Mouse (Mus musculus): Measurements from ENCODE around the gene Ankrd26. TPM values are rescaled to one million over a fixed set of nuclear protein-coding genes. Genes with fewer than 3 reads are reported as not detected.
"Not testable (repeated sequence)": the region's sequence is repeated elsewhere in the genome, so short reads cannot be mapped to it uniquely, and the experiment has no call there.

Gene Ankrd26
- total RNA-seq (2021), result 10 to 100 TPM; 10.1 to 10.2 TPM
- long read RNA-seq, full-length matches to known transcripts, result 2 of 4 reads
- long read RNA-seq, partial matches to known transcripts, result 0 of 4 reads
- long read RNA-seq, other reads (novel, unspliced or antisense), result 2 of 4 reads

DNA sequence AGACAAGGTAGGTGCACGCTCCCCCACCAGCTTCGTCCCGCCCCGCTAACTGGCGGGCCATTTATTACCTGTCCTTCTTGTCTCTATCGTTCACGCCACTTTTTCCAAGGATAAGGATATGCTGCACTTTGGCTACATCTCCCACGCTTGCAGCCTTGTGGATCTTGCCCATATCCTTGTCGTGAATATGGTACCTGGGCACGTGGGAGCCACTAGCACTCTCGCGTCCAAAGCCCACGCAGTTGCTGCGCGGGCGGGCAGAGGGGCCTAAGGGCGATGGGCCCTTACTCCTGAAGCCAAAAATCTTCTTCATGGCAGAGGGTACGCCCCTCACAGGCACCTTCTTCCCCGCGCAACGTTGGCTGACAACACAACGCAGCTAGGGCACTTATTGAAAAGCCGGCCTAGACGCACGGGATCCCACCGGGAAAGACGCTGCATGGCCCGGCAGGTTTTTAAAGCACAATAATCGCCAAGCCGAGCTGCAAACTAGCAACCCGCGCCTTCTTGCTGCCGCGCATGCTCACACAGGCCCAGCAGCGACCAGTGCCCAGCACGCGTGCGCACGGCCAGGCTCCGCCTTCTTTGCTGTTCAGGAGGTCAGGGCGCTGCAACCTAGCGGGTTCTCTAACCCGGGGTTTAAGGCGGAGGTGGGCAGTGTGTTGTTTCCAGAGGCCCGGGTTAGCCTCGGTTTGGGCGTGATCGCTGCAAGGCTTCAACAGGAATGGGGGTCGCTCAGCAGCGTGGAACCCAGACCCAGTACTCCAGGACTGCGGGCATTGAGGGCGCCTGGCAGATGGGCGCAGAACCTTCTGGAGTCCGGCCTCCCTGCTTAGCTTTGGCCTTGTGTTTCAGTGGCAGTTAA, at the start of gene Ankrd26:
Gene Ankrd26 (minus strand): TSS at position 482 of the 865 bp plus-strand sequence.
- DNase-seq (ENCODE audit: low spot score in 2 of 2), result peak; percentile 87 to 95

DNA sequence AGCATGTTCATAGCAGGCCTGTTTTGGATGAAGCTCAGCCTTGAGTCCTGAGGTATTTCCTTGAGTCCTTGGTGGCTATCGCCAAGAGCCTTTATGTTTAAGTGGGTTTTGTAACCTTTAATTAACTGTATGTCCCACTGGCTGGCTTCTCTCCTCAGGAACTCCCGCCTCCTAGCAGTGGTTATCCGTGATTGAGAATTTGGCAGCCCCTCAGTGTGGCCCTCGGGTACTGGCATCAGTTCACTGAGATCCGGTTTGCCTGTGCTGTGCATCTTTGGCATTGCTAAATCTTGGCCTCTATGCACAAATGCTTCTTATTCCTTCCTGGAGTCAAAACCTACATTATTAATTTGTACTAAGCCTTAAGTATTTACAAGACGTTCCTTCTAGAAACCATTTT, 46.9 kb upstream of the Ankrd26 start:
- no peak for DNase-seq (ENCODE audit: low spot score in 2 of 2)

DNA sequence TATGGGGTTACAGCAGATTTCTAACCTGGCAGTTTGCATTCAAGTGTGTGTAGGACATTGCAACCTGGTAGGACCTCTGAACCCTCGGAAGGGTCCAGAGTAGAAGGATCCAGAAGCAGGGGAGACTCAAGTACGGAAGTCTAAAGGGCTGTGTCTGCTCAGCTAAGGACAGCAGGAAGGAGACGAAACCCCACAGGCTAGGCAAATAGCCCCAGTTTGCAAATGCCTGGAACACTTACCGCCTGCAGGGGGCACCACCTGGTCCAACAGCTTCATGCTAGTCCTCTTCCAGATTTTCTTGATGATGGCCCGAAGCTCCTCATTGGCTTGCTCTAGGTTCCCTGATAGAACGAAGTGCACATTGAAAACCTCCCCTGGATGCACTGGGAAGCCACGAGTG, 43.9 kb upstream of the Ankrd26 start:
- DNase-seq (ENCODE audit: low spot score in 2 of 2), result no peak

GRCm38 (mm10) chr6:118603825-118604224, 41.8 kb upstream of the Ankrd26 start:
- DNase-seq (ENCODE audit: low spot score in 2 of 2), result no peak

DNA sequence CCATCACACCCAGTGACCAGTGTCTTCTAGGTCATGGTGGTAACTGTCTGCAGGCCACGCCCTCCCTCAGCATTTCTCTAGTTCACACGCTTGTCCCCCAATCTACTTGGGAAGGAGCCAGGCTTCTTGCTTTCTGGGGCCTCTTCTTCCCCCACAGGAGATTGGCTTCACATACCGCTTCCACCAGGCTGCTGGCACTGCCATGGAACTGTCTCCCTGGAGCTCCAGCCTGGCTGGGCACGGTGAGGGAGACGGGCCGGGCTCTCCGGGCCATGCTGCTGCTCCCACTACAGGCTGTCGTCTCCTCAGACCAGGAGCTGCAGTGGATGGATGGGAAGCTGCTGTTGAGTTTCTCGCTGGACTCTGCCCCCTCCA, 33.6 kb upstream of the Ankrd26 start:
- DNase-seq (ENCODE audit: low spot score in 2 of 2), result no peak

GRCm38 (mm10) chr6:118594833-118595680, 33.0 kb upstream of the Ankrd26 start:
- DNase-seq (ENCODE audit: low spot score in 2 of 2), result no peak

- DNase-seq (ENCODE audit: low spot score in 2 of 2), result no peak
These were observed 32.0 kb upstream of the Ankrd26 start for GRCm38 (mm10) chr6:118594070-118594469.

DNA sequence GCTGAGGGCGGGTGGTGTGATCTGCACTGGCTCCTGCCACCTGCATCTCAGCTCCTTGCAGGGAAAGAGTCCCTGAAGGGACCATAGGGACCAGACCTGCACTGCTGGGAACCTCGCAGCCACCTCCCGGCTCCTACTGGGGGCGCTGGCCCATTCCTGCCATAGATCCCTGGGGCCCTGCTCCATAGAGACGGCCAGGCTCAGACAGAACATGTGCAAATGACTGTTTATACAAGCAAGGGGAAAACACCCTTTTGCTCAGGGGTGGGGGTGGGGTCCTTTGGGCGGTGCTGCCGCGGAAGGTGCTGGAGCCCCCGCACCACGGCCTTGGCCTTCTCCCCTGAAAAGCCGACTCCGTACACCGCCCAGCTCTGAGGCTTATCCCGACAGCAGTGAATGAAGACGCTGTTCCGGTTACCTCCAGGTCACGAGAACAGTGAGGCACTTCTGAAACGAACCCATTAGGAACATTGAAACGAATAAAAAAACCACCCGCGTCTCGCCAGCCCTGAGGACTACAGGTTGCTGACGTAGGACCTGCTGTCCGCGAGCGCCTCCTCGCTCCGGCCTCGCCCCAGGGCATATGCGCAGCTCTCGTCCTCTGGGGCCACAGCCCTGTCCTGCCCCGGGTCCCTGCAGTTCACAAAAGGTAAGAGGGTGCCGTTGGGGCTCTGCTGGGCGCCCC, 31.5 kb upstream of the Ankrd26 start:
- DNase-seq (ENCODE audit: low spot score in 2 of 2), result no peak

DNA sequence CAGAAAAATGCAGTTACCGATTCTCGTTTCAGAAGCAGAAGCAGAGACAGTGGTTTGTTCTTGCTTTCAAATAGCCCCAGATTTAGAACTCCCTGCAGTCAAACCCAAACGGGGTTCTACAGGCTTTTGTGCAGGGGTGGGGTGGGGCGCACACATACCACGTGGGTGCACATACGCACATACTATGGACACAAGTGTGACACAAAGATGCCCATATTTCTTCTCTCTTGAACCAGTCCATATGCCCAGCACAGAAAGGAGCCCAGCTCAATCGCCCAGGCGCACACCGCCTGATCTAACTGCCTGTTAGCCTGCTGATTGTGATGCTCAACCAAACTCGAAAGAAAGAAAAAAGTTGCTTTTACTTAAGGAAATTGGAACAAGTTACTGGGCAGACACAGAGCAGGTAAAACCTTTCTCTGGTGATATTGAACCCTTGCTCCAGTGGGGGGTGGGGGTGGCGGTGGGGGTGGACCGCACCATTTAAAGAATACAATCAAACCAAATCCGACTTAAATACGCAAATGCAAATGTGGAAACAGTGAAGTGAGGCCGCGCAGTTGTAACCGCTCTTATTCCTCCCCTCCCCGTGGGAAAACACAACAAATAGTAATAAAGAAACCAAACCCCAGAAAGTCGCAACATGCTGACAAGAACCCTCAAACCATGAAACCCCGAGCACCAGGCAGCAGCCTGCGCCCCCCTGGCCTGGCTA, 30.8 kb upstream of the Ankrd26 start:
- no peak for DNase-seq (ENCODE audit: low spot score in 2 of 2)

GRCm38 (mm10) chr6:118578741-118579140, 16.7 kb upstream of the Ankrd26 start:
- not testable (repeated sequence) for DNase-seq (ENCODE audit: low spot score in 2 of 2)

DNA sequence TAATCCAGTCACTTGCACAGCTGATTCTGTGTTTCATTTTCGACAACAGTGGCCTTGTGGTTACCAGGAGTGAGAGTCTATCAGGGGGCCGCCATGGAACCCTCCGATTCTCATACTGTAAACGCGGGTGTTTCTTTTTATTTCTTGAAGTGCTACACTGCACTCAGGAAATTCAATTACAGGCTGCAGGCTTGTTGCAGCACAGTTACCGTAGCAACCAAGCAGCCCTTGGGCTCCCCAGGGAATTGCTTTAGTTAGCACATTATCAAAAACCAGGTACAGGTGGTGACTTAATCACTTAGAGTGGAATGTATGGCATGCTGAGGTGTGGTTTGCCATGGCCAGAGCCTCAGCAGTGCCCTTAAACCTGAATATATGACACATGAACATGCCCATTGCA, 12.3 kb upstream of the Ankrd26 start:
- DNase-seq (ENCODE audit: low spot score in 2 of 2), result no peak

GRCm38 (mm10) chr6:118567816-118568215, 5.8 kb upstream of the Ankrd26 start:
- no peak for DNase-seq (ENCODE audit: low spot score in 2 of 2)

GRCm38 (mm10) chr6:118561225-118561624, 801 bp downstream of the Ankrd26 start:
- DNase-seq (ENCODE audit: low spot score in 2 of 2), result no peak

- DNase-seq (ENCODE audit: low spot score in 2 of 2), result no peak
These were observed 23.4 kb downstream of the Ankrd26 start for GRCm38 (mm10) chr6:118538627-118539026.

GRCm38 (mm10) chr6:118537201-118537600, 24.8 kb downstream of the Ankrd26 start:
- not testable (repeated sequence) for DNase-seq (ENCODE audit: low spot score in 2 of 2)

DNA sequence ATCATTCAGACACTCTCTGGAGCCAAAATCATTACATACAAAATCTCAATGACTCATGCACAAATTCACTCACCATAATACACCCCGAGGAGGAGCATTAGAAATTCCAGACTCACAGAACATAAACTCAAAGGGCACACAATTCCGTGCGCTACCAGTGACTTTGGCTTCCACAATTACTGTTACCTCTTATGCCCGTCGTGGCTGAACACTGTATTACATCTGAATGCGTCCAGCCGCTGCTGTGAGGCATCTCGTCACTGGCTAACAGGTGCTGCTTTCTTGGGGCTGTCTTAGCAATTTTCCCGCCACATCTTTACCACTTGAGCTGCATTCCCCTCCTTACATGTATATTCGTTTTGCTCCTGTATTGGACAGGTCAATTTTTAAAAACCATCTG, 26.7 kb downstream of the Ankrd26 start:
- no peak for DNase-seq (ENCODE audit: low spot score in 2 of 2)

GRCm38 (mm10) chr6:118533381-118533780, 28.6 kb downstream of the Ankrd26 start:
- DNase-seq (ENCODE audit: low spot score in 2 of 2), result no peak

DNA sequence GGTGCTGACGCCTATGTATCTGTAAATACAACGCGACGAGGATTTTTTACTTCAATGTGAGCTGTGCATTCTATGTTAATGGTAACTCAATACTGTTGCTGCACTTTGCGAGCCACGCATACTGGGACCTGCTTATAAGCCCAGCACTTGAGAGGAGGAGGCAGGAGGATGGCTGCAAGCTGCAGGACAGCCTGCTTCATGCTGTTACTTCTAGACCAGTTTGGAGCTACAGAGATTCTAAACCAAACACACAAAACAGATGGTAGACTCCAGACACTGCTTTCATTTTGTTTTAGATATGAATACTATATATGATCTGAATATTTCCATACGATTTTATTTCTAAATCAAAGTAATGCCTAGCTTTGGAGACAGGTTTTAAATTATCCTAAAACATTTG, 41.4 kb downstream of the Ankrd26 start:
- DNase-seq (ENCODE audit: low spot score in 2 of 2), result peak in 1 of 2 experiments; percentile 6

- no peak for DNase-seq (ENCODE audit: low spot score in 2 of 2)
These were observed 48.6 kb downstream of the Ankrd26 start for GRCm38 (mm10) chr6:118513335-118514012.

DNA sequence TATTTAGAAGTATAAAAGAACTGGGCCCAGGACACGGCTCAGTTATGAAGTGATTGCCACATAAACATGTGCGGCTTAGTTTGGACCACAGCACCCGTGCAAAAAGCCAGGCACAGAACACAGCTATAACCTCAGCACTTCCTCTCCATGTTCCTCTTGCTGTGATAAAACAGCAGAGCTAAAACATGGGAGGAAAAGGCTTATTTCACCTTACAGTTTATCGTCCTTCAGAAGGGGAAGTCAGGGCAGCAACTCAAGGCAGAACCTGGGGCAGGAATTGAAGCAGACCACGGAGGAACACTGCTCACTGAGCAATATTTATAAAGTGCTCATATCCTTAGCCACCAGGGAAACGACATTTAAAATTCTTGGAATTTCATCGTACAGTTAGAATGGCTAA, 63.0 kb downstream of the Ankrd26 start:
- DNase-seq (ENCODE audit: low spot score in 2 of 2), result no peak

Measured in layer of hippocampus, adult 18-20 months (tissue).